Mouse (Mus musculus) cortical plate, adult 2 months (tissue): Measurements from ENCODE around the gene Hmox2.

Experiments
- CTCF ChIP-seq: fragments of 200-500 bp; IDR thresholded peaks from 2 replicates; pipeline ENCODE4 v1.5.1; 2011; ENCODE audit warnings: mild to moderate bottlenecking, control low read depth, low read length; ENCODE audit not compliant: insufficient read depth; ENCODE audit errors: extremely low read depth
- POLR2A ChIP-seq: fragments of 200-500 bp; IDR thresholded peaks from 2 replicates; pipeline ENCODE4 v1.6.1; 2011; ENCODE audit warnings: mild to moderate bottlenecking, low read length, control low read depth; ENCODE audit not compliant: insufficient read depth; ENCODE audit errors: extremely low read depth

GRCm38 (mm10) chr16:4773289-4773970 lies 47.3 kb downstream of the Hmox2 start:
- no peak for TF ChIP-seq POLR2A
- no peak for TF ChIP-seq CTCF
